Mouse (Mus musculus) natural killer cell, adult 2 months (primary cell): ENCODE measurements around the gene Acta2.
A peak's percentile ranks its signal among the peaks of the same experiment; 100 is the strongest.
"Not testable (repeated sequence)": the region's sequence is repeated elsewhere in the genome, so short reads cannot be mapped to it uniquely, and the experiment has no call there.

Experiments used
- DNase-seq, 2 experiments: peaks; one replicate each; pipeline ENCODE4 v3.0.0; 2022; ENCODE audit warnings: low spot score in 2 of 2

Acta2 gene

GRCm38 (mm10) chr19:34220732-34221380 lies 34.5 kb downstream of the Acta2 start:
- DNase-seq: no peak

GRCm38 (mm10) chr19:34219260-34219968 lies 36.0 kb downstream of the Acta2 start:
- no peak for DNase-seq

- DNase-seq: no peak
These were observed 37.6 kb downstream of the Acta2 start for GRCm38 (mm10) chr19:34217761-34218160.

- DNase-seq: no peak
These were observed 38.4 kb downstream of the Acta2 start for GRCm38 (mm10) chr19:34216956-34217355.

GRCm38 (mm10) chr19:34214136-34214535 lies 41.3 kb downstream of the Acta2 start:
- DNase-seq: no peak

- no peak for DNase-seq
These were observed 42.1 kb downstream of the Acta2 start for GRCm38 (mm10) chr19:34213251-34213645.

GRCm38 (mm10) chr19:34212489-34213250 lies 42.7 kb downstream of the Acta2 start:
- no peak for DNase-seq

- no peak for DNase-seq
These were observed 44.5 kb downstream of the Acta2 start for GRCm38 (mm10) chr19:34210841-34211240.

GRCm38 (mm10) chr19:34209930-34210581 lies 45.3 kb downstream of the Acta2 start:
- DNase-seq: no peak

- DNase-seq: no peak
These were observed 46.4 kb downstream of the Acta2 start for GRCm38 (mm10) chr19:34209031-34209430.

- no peak for DNase-seq
These were observed 48.5 kb downstream of the Acta2 start for GRCm38 (mm10) chr19:34206760-34207440.

- DNase-seq: not testable (repeated sequence)
These were observed 49.3 kb downstream of the Acta2 start for GRCm38 (mm10) chr19:34206128-34206527.

- peak in 1 of 2 experiments; percentile 27 for DNase-seq
These were observed 52.7 kb downstream of the Acta2 start for GRCm38 (mm10) chr19:34202668-34203067.

- peak in 1 of 2 experiments; percentile 31 for DNase-seq
These were observed 55.9 kb downstream of the Acta2 start for GRCm38 (mm10) chr19:34199488-34199887.

- DNase-seq: no peak
These were observed 56.5 kb downstream of the Acta2 start for GRCm38 (mm10) chr19:34198901-34199300.

GRCm38 (mm10) chr19:34198066-34198465 lies 57.3 kb downstream of the Acta2 start:
- DNase-seq: no peak

GRCm38 (mm10) chr19:34195031-34195430 lies 60.4 kb downstream of the Acta2 start:
- no peak for DNase-seq

GRCm38 (mm10) chr19:34194132-34194745 lies 61.2 kb downstream of the Acta2 start:
- peak in 1 of 2 experiments; percentile 36 for DNase-seq

GRCm38 (mm10) chr19:34193683-34194082 lies 61.7 kb downstream of the Acta2 start:
- DNase-seq: no peak

GRCm38 (mm10) chr19:34193149-34193548 lies 62.2 kb downstream of the Acta2 start:
- DNase-seq: peak in 1 of 2 experiments; percentile 11
